Mouse (Mus musculus): ENCODE measurements at regions not wholly inside any gene's neighbourhood (a gene's known extent, or its start where the extent isn't known, plus 50 kb on each side); places are given as distances from the start of the nearest gene placed in this dataset.

- intact Hi-C loops (cut with DNase I): no loop called here
- no peak for DNase-seq
Observed at GRCm38 (mm10) chr1:76244721-76245120, 698.7 kb downstream of the Slc4a3 start.

- peak; percentile 2 for DNase-seq
- intact Hi-C loops (cut with DNase I): no loop called here
Observed at GRCm38 (mm10) chr1:76246181-76246796, 700.2 kb downstream of the Slc4a3 start.

- no peak for DNase-seq
- intact Hi-C loops (cut with DNase I): no loop called here
Observed at GRCm38 (mm10) chr1:76247126-76247525, 701.1 kb downstream of the Slc4a3 start.

GRCm38 (mm10) chr1:76258217-76258616 lies 712.2 kb downstream of the Slc4a3 start:
- intact Hi-C loops (cut with DNase I): no loop called here
- DNase-seq: no peak

- DNase-seq: peak; percentile 5
Observed at GRCm38 (mm10) chr1:76276148-76276547, 730.1 kb downstream of the Slc4a3 start.

GRCm38 (mm10) chr1:76276624-76277023 lies 730.6 kb downstream of the Slc4a3 start:
- intact Hi-C loops (cut with DNase I): no loop called here
- DNase-seq: no peak

More at GRCm38 (mm10) chr1:76276148-76276547, 730.1 kb downstream of the Slc4a3 start:
- intact Hi-C loops (cut with DNase I): no loop called here

GRCm38 (mm10) chr1:76283322-76283721 lies 737.3 kb downstream of the Slc4a3 start:
- intact Hi-C loops (cut with DNase I): no loop called here
- DNase-seq: peak; percentile 43

- no peak for DNase-seq
- intact Hi-C loops (cut with DNase I): no loop called here
Observed at GRCm38 (mm10) chr1:76322943-76323559, 777.0 kb downstream of the Slc4a3 start.

- intact Hi-C loops (cut with DNase I): no loop called here
- no peak for DNase-seq
Observed at GRCm38 (mm10) chr1:76323592-76323991, 777.5 kb downstream of the Slc4a3 start.

GRCm38 (mm10) chr1:76336011-76336410 lies 789.9 kb downstream of the Slc4a3 start:
- intact Hi-C loops (cut with DNase I): no loop called here
- no peak for DNase-seq

GRCm38 (mm10) chr1:76362106-76362505 lies 816.0 kb downstream of the Slc4a3 start:
- no peak for DNase-seq
- intact Hi-C loops (cut with DNase I): no loop called here

- intact Hi-C loops (cut with DNase I): no loop called here
- peak; percentile 21 for DNase-seq
Observed at GRCm38 (mm10) chr1:76373931-76374330, 827.9 kb downstream of the Slc4a3 start.

GRCm38 (mm10) chr1:76378154-76378553 lies 832.1 kb downstream of the Slc4a3 start:
- intact Hi-C loops (cut with DNase I): no loop called here

GRCm38 (mm10) chr1:76392536-76392935 lies 846.5 kb downstream of the Slc4a3 start:
- DNase-seq: no peak
- intact Hi-C loops (cut with DNase I): no loop called here

More at GRCm38 (mm10) chr1:76378154-76378553, 832.1 kb downstream of the Slc4a3 start:
- no peak for DNase-seq

GRCm38 (mm10) chr1:76394038-76394437 lies 848.0 kb downstream of the Slc4a3 start:
- intact Hi-C loops (cut with DNase I): no loop called here
- no peak for DNase-seq

GRCm38 (mm10) chr1:76402854-76403253 lies 856.8 kb downstream of the Slc4a3 start:
- intact Hi-C loops (cut with DNase I): no loop called here
- no peak for DNase-seq

- DNase-seq: no peak
- intact Hi-C loops (cut with DNase I): no loop called here
Observed at GRCm38 (mm10) chr1:76404003-76404402, 857.9 kb downstream of the Slc4a3 start.

GRCm38 (mm10) chr1:76410813-76411212 lies 864.7 kb downstream of the Slc4a3 start:
- intact Hi-C loops (cut with DNase I): no loop called here
- no peak for DNase-seq

GRCm38 (mm10) chr1:76420525-76420924 lies 874.5 kb downstream of the Slc4a3 start:
- no peak for DNase-seq
- intact Hi-C loops (cut with DNase I): no loop called here

- DNase-seq: no peak
- intact Hi-C loops (cut with DNase I): no loop called here
Observed at GRCm38 (mm10) chr1:76427439-76427838, 881.4 kb downstream of the Slc4a3 start.

GRCm38 (mm10) chr1:76430041-76430610 lies 884.1 kb downstream of the Slc4a3 start:
- intact Hi-C loops (cut with DNase I): no loop called here
- DNase-seq: no peak

- DNase-seq: peak; percentile 31
- intact Hi-C loops (cut with DNase I): no loop called here
Observed at GRCm38 (mm10) chr1:76433481-76433941, 887.4 kb downstream of the Slc4a3 start.
